Mouse (Mus musculus): Measurements from ENCODE around the gene Syde1.
"Not testable (repeated sequence)": the region's sequence is repeated elsewhere in the genome, so short reads cannot be mapped to it uniquely, and the experiment has no call there.

The Syde1 gene

DNA sequence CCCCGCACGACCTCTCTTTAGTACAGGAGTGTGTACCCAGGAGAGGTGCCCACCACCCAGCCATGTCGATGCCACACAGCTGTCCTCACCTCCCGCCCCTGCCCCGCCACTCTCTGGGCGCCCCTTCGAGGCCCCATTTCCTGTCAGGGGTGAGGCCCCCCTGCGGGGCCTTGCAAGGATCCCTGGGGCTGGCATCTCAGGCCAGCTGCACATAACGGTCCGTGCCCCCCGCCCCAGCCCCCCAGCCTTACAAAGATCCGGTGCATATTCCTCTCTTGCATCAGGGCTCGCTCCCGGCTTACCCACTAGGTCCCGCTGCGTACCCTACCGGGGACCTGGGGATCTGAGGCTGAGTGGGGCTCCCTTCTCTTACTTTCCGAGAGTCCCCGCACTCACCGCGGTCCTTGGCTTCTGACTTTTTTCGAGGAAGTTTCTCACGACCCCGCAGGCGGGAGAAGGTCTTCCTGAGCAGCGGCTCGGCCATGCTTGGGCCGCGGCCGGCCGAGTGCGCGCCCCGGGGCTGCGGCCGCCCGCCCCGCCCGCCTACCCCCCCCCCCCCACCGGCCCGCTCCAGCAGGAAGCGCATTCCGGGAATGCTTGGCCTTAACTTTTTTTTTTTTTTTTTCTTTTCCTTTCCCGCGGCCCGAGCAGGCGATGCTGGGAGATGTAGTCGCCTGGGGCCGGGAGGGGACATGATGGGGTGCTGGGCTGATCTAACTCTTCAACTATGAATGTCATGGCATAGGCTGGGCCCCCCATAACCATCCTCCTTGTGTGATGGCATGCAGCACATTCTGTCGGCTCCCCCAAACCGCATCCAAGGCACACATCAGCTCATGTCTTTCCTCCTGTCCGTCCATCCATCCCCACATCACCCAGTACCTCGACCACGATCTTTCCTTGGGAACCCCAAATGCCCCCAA, at the start of gene Syde1:
Gene Syde1 (minus strand): TSS at position 559 of the 923 bp plus-strand sequence.
- in situ Hi-C loops (cut with MboI), result no loop called here

GRCm38 (mm10) chr10:78632311-78632710, 40.5 kb upstream of the Syde1 start:
- in situ Hi-C loops (cut with MboI), result no loop called here

DNA sequence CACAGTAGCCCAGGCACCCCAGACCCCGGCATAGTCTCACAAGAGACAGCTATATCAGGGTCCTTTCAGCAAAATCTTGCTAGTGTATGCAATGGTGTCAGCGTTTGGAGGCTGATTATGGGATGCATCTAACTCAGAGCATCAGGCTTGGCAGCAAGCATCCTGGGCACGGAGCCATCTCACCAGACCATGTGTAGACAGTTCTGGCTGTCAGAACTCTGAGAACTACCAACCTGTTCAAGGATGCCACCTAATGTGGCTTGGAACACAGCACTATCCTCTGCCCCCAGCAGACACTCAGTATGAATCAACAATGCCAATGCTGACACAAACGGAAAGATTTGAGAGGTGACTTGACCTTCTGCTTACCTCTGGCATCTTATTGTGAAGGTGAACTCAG, 38.4 kb upstream of the Syde1 start:
- in situ Hi-C loops (cut with MboI), result no loop called here

DNA sequence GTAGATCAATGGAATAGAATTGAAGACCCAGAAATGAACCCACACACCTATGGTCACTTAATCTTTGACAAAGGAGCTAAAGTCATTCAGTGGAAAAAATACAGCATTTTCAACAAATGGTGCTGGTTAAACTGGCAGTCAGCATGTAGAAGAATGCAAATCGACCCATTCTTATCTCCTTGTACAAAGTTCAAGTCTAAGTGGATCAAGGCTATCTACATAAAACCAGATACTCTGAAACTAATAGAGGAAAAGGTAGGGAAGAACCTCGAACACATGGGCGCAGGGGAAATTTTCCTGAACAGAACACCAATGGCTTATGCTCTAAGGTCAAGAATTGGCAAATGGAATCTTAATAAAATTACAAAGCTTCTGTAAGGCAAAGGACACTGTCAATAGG, 31.4 kb upstream of the Syde1 start:
- in situ Hi-C loops (cut with MboI), result not testable (repeated sequence)

- in situ Hi-C loops (cut with MboI), result no loop called here
Observed at GRCm38 (mm10) chr10:78617974-78618373, 26.2 kb upstream of the Syde1 start, which contains the start of gene Olfr1357. Gene Olfr1357, minus strand, starts transcription at chr10:78618074.

DNA sequence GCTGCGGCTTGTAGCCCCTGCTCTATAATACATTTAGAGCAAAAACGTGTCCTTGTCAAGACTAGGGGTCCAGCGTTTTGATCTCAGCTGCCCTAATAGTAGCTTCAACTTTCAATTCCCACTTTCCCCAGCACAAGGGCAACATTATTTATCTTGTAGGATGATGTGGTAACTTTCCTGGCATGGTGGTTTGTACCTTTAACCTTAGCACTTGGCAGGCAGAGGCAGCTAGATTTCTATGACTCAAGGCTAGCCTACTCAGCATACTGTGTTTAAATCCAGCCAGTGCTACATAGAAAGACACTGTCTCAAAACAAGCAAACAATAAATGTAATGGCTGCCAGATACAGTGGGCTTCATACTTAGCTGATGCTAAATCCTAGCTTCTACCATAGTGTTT, 15.8 kb upstream of the Syde1 start:
- in situ Hi-C loops (cut with MboI), result no loop called here

- in situ Hi-C loops (cut with MboI), result no loop called here
Observed at GRCm38 (mm10) chr10:78605080-78605479, 13.3 kb upstream of the Syde1 start.

GRCm38 (mm10) chr10:78599865-78600264, 8.1 kb upstream of the Syde1 start:
- in situ Hi-C loops (cut with MboI), result no loop called here

DNA sequence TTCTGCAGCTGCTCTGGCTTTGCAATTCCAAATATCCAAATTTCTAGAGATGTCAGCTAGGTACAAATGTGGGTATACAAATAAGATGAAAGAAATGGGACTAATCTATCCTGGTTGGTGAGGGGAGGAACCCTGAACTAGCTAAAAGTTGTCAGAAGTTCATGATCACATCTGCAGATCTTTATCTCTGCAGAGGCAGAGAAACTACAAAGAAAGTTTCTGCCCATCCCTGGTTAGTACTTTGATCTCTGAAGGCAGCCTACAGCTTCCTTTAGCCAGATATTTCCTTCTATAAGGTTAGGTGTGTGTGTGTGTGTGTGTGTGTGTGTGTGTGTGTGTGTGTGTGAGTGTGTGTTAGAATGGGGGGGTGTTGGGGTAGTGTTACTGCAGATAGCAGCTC, 2.8 kb upstream of the Syde1 start:
- in situ Hi-C loops (cut with MboI), result no loop called here

GRCm38 (mm10) chr10:78594157-78594556, 2.4 kb upstream of the Syde1 start:
- in situ Hi-C loops (cut with MboI), result no loop called here

DNA sequence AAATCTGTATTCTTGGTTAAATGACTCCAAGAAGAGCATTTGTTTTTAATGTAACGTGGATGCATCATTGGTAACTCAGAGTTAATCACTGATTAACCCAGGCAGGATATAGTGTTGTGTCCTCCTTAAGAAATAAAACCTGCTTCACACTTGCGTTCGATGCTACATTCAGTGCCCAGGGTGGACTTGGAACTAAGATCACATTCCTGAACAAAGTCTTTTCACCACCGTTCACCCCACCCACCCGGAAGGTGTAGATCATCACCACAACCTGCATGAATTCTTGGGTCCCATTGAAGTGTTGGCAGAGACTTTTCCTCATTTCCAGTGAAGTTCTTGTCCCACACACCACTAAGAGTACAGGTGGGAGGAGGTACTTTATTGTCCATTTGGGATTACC, 2.0 kb upstream of the Syde1 start:
- in situ Hi-C loops (cut with MboI), result no loop called here

- in situ Hi-C loops (cut with MboI), result no loop called here
Observed at GRCm38 (mm10) chr10:78592856-78593379, 1.2 kb upstream of the Syde1 start.

GRCm38 (mm10) chr10:78590744-78591143, 1.0 kb downstream of the Syde1 start:
- in situ Hi-C loops (cut with MboI), result no loop called here

GRCm38 (mm10) chr10:78589901-78590300, 1.9 kb downstream of the Syde1 start:
- in situ Hi-C loops (cut with MboI), result no loop called here

DNA sequence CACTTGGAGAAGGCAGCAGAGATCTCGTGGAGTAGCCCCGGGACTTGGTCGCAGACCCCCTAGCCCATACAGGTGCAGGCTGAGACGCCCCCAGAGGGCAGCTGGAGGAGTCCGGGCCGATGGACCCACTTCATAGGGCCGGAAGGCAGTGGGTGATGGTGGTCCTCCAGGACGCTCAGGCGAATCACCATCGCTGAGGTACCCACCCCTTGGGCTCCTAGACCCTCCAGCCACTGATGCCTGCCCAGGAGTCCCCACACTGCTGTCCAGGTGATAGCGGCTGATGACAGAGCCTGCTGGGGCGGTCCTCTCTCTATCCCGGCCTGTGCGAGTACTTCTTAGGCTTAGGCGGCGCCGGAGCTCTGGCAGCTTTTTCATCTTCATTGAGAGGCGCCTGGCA, 2.5 kb downstream of the Syde1 start:
- in situ Hi-C loops (cut with MboI), result no loop called here

GRCm38 (mm10) chr10:78586026-78586425, 5.7 kb downstream of the Syde1 start:
- in situ Hi-C loops (cut with MboI), result no loop called here

- in situ Hi-C loops (cut with MboI), result no loop called here
Observed at GRCm38 (mm10) chr10:78585606-78586005, 6.2 kb downstream of the Syde1 start.

DNA sequence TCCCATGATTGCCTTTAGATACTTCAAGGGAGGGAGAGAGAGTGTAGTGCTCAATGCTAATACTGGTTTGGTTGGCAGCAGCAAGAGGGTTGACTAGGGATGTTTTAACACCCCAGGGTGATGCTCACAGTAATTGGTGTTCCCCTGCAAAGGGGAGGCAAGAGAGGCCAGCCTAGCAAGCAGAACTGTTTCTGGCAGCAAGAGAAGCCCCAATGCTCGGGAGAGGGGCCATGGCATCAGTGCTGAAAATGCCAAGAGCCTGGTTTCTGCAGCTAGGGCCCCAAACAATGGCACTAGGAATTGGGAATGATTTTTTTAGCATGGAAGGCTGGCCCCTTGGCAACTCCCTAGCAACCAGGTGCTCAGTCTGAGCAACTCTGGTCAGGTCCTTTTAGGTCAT, 6.8 kb downstream of the Syde1 start:
- in situ Hi-C loops (cut with MboI), result no loop called here

- in situ Hi-C loops (cut with MboI), result no loop called here
Observed at GRCm38 (mm10) chr10:78583939-78584338, 7.8 kb downstream of the Syde1 start.

DNA sequence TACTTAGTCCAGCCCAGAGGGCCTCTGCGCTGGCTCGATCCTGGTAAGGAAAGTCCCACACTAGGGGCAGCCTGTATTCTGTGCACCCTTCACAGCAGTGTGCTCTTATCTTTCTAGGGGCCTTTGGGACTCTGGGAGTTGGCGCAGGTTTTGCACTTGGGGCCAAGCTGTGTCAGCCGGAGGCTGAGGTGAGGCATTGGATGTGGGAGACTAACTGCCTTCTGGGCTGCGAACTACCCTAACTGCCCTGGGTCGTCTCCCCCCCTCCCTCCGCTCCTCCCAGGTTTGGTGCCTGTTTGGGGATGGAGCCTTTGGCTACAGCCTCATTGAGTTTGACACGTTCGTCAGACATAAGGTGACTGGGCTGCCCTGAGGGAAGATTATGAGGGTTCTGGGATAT, 8.4 kb downstream of the Syde1 start:
- in situ Hi-C loops (cut with MboI), result no loop called here

DNA sequence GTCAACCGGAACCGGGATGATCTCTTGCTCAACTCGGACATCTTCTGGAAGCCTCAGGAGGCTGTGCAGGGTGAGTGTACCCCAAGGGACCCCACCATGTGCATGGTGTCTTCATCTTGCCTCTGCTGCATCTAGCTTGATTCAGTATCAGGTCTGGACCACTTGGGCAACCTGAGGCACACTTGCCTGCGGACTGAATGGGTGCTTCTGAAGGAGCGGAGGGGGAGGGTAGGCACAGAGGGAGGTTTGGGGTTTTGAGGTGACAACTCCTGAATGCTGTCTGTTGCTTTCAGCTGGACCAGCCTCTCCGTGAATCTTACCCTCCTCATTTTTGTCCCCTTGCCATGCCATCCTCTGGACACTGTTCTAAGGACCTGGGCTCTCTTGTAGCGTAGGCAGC, 10.6 kb downstream of the Syde1 start:
- in situ Hi-C loops (cut with MboI), result no loop called here

DNA sequence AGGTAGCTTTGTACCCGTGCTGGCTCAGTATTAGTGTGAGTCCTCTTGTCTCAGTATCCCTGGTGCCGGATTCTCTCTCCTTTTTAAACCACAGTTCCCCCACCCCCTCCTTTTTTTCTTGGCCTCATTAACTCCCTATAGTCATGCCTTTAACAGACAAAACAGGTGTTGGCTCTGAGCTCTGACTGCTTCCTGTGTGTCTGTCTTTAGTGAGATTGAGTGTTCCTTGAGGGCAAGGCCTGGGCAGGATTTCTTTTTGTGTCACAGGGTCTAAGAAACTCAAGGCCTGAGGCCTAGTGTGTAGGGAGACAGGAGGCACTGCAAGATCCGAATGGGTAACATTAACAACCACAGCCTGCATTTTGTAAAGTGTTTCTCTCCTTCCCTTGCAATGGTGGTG, 13.6 kb downstream of the Syde1 start:
- in situ Hi-C loops (cut with MboI), result no loop called here

DNA sequence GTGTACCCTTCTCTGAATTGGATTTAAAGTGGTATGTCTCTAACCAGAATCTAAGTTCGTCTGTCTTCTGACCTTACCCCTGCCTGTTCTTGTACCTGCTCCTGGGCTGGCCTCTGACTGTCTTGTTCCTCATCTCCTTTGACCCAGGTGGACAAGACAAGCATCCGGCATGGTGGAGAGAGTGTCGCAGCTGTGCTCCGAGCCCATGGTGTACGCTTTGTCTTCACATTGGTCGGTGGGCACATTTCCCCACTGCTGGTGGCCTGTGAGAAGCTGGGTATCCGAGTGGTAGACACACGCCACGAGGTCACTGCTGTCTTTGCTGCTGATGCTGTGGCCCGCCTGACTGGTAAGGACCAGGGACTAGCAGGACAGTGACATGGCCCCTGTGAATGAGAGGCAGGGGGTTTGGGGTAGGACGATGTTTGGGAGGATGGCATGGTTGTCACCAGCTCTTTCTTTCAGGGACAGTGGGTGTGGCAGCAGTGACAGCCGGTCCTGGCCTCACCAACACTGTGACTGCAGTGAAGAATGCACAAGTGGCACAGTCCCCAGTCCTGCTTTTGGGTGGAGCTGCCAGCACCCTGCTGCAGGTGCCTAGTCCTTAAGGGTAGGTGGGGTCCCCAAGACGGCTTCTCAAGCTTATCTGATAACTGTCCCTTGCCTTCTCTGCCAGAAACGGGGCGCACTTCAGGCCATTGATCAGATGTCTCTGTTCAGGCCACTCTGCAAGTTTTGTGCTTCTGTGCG, 15.2 kb downstream of the Syde1 start:
- in situ Hi-C loops (cut with MboI), result no loop called here

Measured in mature B cell (primary cell).